Mouse (Mus musculus) midbrain, embryonic 16.5 days (tissue): Measurements from ENCODE around the gene Hmox2. TPM values are rescaled to one million over a fixed set of nuclear protein-coding genes. Genes with fewer than 3 reads are reported as not detected.

ENCODE experiments used
- ATAC-seq: fragments of 200-750 bp; cut with Nextera tagmentation; 2 replicates; pipeline ENCODE4 v1.8.0; 2017; ENCODE audit warnings: moderate TSS enrichment
- H3K27ac ChIP-seq: fragments of 300-500 bp; sonication (generic); 2 replicates; pipeline ENCODE4 v1.5.1; 2014; ENCODE audit warnings: mild to moderate bottlenecking, low read length, mixed read lengths
- H3K27me3 ChIP-seq: fragments of 300-500 bp; sonication (generic); 2 replicates; pipeline ENCODE4 v1.6.1; 2014; ENCODE audit warnings: low read depth, low read length, mixed read lengths; ENCODE audit not compliant: control insufficient read depth, insufficient read depth
- H3K36me3 ChIP-seq: fragments of 300-500 bp; sonication (generic); 2 replicates; pipeline ENCODE4 v1.6.1; 2014; ENCODE audit warnings: mild to moderate bottlenecking, low read length, moderate library complexity, mixed read lengths; ENCODE audit not compliant: control insufficient read depth, insufficient read depth
- H3K4me1 ChIP-seq: fragments of 300-500 bp; sonication (generic); 2 replicates; pipeline ENCODE4 v1.6.1; 2014; ENCODE audit warnings: mild to moderate bottlenecking, low read length, mixed read lengths; ENCODE audit not compliant: control insufficient read depth, insufficient read depth
- H3K4me2 ChIP-seq: fragments of 300-500 bp; sonication (generic); 2 replicates; pipeline ENCODE4 v1.6.1; 2014; ENCODE audit warnings: mild to moderate bottlenecking, low read length, mixed read lengths
- H3K4me3 ChIP-seq: fragments of 300-500 bp; sonication (generic); 2 replicates; pipeline ENCODE4 v1.5.1; 2014; ENCODE audit warnings: low read depth, mild to moderate bottlenecking, low read length, moderate library complexity, mixed read lengths
- H3K9ac ChIP-seq: fragments of 300-500 bp; sonication (generic); 2 replicates; pipeline ENCODE4 v1.6.1; 2014; ENCODE audit warnings: low read depth, low read length, mixed read lengths
- H3K9me3 ChIP-seq: fragments of 300-500 bp; sonication (generic); replicated peaks from 2 replicates; pipeline ENCODE4 v1.6.1; 2014; ENCODE audit warnings: mild to moderate bottlenecking, low read length, mixed read lengths; ENCODE audit not compliant: control insufficient read depth, poor library complexity, severe bottlenecking
- WGBS: fragments of 180-500 bp; shearing (Covaris S2); extraction: QIAGEN DNeasy Blood & Tissue Kit; methylation state at CpG from one replicate; pipeline ENCODE4 v1.1.7; 2014; 5-methylcytosine and 5-hydroxymethylcytosine counted together
- polyA plus RNA-seq: library from polyadenylated mRNA; unstranded; fragments of >200 nt; fragmentation: Nextera tagmentation; extraction: Ambion mirVana; gene quantifications from 2 replicates; pipeline ENCODE4 v1.2.1, GENCODE M21; 2015

Hmox2 gene
- polyA plus RNA-seq, 1 experiment from 2014 or later, result 102 TPM

DNA sequence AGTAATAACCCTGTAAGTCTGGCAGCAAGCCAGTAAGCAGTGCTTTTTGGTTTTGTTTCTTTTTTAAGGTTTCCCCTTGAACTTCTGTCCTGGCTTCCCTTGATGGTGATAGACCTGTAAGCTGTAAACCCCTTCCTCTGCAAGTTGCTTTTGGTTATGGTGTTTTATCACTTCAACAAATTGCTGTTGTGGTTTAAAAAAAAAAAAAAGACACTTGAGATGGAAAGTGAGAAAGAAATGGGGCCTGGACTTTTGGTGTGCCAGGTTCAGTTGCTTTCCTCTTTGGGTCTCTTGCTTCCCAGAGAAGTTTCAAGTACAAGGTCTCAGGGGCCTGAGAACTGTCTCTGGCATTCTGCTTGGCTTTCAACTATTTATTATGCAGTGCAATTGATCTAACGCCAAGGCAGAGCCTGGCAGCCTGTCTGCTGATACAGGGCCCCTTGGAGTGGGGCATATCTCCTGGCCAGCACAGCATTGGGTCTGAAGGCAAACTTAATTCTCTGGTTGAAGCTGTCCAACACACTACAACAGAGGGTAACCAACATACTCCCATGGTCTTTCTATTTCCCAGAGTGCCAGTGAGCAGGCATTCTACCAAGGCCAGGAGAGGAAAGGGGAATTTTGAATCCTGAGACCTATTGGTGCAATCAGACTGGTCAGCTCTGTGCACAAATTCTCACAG, 47.3 kb downstream of the Hmox2 start:
- H3K36me3 ChIP-seq, result peaks cover 22% of the 10 kb centered on the region
- no peak overlapping the region for H3K9ac ChIP-seq
- no peak overlapping the region for H3K4me3 ChIP-seq
- no peaks in the 10 kb centered on the region for H3K27me3 ChIP-seq
- no peak overlapping the region for H3K4me2 ChIP-seq
- no peak for ATAC-seq
- H3K9me3 ChIP-seq, result no peaks in the 10 kb centered on the region
- H3K4me1 ChIP-seq, result no peaks in the 10 kb centered on the region
- WGBS, result 25% methylated on average over 1 of the region's 1 CpGs
- H3K27ac ChIP-seq, result no peak overlapping the region

GRCm38 (mm10) chr16:4777171-4777904, 51.2 kb downstream of the Hmox2 start:
- WGBS, result 90% methylated on average over 3 of the region's 3 CpGs
- H3K27me3 ChIP-seq, result no peaks in the 10 kb centered on the region
- H3K9me3 ChIP-seq, result no peaks in the 10 kb centered on the region
- H3K27ac ChIP-seq, result no peak overlapping the region
- peaks cover 4% of the 10 kb centered on the region; the same call in 1 of the 2 replicates for H3K36me3 ChIP-seq
- H3K4me2 ChIP-seq, result no peak overlapping the region
- H3K9ac ChIP-seq, result no peak overlapping the region
- ATAC-seq, result no peak
- 0 out of 2 replicates have a peak, but pooled peaks cover 3% of the 10 kb centered on the region for H3K4me1 ChIP-seq
- no peak overlapping the region for H3K4me3 ChIP-seq

- ATAC-seq, result no peak
- Histone ChIP-seq H3K27me3 (no peaks in the 10 kb centered on the region), H3K36me3 (peaks cover 5% of the 10 kb centered on the region), H3K9me3 (no peaks in the 10 kb centered on the region), H3K9ac (no peak overlapping the region), H3K4me2 (no peak overlapping the region), H3K27ac (no peak overlapping the region), H3K4me3 (no peak overlapping the region), H3K4me1 (0 out of 2 replicates have a peak, but pooled peaks cover 3% of the 10 kb centered on the region)
- WGBS, result 96% methylated on average over 4 of the region's 4 CpGs
Observed at GRCm38 (mm10) chr16:4777905-4778609, 51.9 kb downstream of the Hmox2 start.

DNA sequence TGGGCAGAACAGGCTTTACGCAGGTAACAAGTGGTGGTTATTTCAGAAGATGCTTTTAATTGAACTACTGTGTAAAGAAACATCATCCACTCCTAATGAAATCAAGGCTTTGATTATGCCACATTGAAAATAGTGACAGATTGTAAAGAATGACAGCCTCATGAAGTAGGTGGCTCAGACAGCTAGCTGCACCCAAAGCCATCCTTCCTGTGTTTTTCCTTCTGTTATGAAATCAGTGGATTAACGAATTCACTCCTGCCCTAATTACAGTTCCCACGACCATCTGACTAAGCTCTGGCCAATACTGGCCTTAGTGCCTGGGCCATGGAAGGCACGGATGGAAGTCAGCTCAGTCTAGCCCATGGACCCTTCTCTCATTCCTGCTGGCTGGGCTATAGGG, 52.8 kb downstream of the Hmox2 start:
- Histone ChIP-seq H3K36me3 (peaks cover 6% of the 10 kb centered on the region), H3K27me3 (no peaks in the 10 kb centered on the region), H3K27ac (no peak overlapping the region), H3K4me2 (no peak overlapping the region), H3K9ac (no peak overlapping the region), H3K4me3 (no peak overlapping the region), H3K4me1 (0 out of 2 replicates have a peak, but pooled peaks cover 3% of the 10 kb centered on the region), H3K9me3 (no peaks in the 10 kb centered on the region)
- 93% methylated on average over 4 of the region's 4 CpGs for WGBS
- no peak for ATAC-seq

- no peak overlapping the region for H3K27ac ChIP-seq
- no peak overlapping the region for H3K4me3 ChIP-seq
- no peaks in the 10 kb centered on the region for H3K9me3 ChIP-seq
- H3K4me1 ChIP-seq, result peaks cover 10% of the 10 kb centered on the region
- no peaks in the 10 kb centered on the region for H3K27me3 ChIP-seq
- ATAC-seq, result no peak
- no peak overlapping the region for H3K4me2 ChIP-seq
- H3K9ac ChIP-seq, result no peak overlapping the region
- peaks cover 6% of the 10 kb centered on the region for H3K36me3 ChIP-seq
- WGBS, result 81% methylated on average over 5 of the region's 5 CpGs
Observed at GRCm38 (mm10) chr16:4781524-4782196, 55.5 kb downstream of the Hmox2 start.

- no peak for ATAC-seq
- no peaks in the 10 kb centered on the region for H3K9me3 ChIP-seq
- H3K9ac ChIP-seq, result no peak overlapping the region
- H3K4me3 ChIP-seq, result no peak overlapping the region
- peaks cover 6% of the 10 kb centered on the region for H3K36me3 ChIP-seq
- H3K4me2 ChIP-seq, result no peak overlapping the region
- H3K27ac ChIP-seq, result no peak overlapping the region
- H3K4me1 ChIP-seq, result peaks cover 19% of the 10 kb centered on the region
- H3K27me3 ChIP-seq, result no peaks in the 10 kb centered on the region
Observed at GRCm38 (mm10) chr16:4782515-4782914, 56.4 kb downstream of the Hmox2 start.

DNA sequence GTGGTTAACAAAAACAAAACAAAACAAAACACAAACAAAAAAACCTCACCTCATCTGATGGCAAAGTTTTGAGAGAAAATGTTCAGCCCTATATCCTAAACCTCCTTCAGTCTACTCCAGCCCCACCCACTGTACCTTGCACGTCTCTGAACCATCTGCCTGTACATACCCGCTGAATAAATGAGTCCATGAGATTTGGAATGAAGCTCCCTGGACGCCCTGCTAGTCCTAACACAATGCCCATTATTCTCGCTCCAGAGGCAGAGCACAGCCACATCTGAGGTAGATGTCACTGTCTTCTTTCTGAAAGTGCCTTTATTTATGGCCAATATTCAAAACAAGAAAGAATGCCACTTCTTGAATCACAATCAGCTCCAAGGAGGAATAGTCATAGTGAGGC, 59.5 kb downstream of the Hmox2 start:
- no peaks in the 10 kb centered on the region for H3K9me3 ChIP-seq
- H3K36me3 ChIP-seq, result peaks cover 2% of the 10 kb centered on the region; the same call in 1 of the 2 replicates
- no peak overlapping the region for H3K4me3 ChIP-seq
- WGBS, result 28% methylated on average over 4 of the region's 4 CpGs
- no peaks in the 10 kb centered on the region for H3K27me3 ChIP-seq
- no peak for ATAC-seq
- no peak overlapping the region for H3K9ac ChIP-seq
- H3K4me2 ChIP-seq, result no peak overlapping the region
- peaks cover 34% of the 10 kb centered on the region for H3K4me1 ChIP-seq
- no peak overlapping the region for H3K27ac ChIP-seq

GRCm38 (mm10) chr16:4788176-4788575, 62.0 kb downstream of the Hmox2 start:
- no peaks in the 10 kb centered on the region for H3K27me3 ChIP-seq

More at GRCm38 (mm10) chr16:4788176-4788575, 62.0 kb downstream of the Hmox2 start:
- Histone ChIP-seq H3K4me3 (no peak overlapping the region), H3K4me1 (peaks cover 32% of the 10 kb centered on the region), H3K9ac (no peak overlapping the region), H3K9me3 (no peaks in the 10 kb centered on the region), H3K4me2 (peak overlapping the region; percentile 94), H3K36me3 (no peaks in the 10 kb centered on the region), H3K27ac (no peak overlapping the region)
- ATAC-seq, result no peak
